Mouse (Mus musculus): ENCODE results near the gene Mmd.

Mmd gene

DNA sequence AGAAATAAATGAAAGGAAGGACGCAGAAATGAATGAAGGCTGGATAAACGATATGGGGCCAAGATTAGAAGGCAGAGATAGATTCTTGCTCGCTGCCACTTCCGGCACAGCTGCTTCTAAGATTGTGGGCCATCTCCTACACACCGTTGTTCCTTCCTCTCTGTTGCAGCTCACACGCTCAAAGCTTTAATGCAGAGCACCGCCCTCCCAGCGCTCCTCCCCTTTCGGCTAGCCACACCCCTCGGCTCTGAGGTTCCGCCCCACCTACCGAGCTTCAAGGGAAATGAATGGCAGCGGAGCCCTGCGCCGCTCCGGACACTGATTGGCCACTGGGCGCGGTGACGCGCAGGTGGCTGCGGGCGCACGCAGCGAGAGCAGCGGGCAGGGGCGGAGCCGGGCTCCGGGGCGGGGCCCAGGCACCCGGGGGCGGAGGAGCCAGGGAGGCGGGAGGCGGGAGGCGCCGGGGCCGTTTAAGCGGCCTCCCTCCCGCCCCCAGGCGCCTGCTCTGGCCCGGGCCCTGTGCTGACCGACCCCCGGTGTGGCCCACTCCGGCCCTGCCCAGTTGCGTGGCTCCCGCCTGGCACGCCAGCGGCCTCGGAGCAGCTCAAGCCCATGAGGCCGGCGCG, at the start of gene Mmd:
Gene Mmd, plus strand, starts transcription at position 432 of the 626 bp plus-strand sequence.
- no peaks in the 10 kb centered on the region; the same call in 1 of the 2 replicates for H3K36me3 ChIP-seq (ENCODE audit: control insufficient read depth, insufficient read depth, low read length, poor library complexity, severe bottlenecking)
- DNase-seq (ENCODE audit: low read depth, low spot score): peak; percentile 100
- H3K27me3 ChIP-seq (ENCODE audit: control insufficient read depth, insufficient read depth, low read length, poor library complexity, severe bottlenecking): no peaks in the 10 kb centered on the region

DNA sequence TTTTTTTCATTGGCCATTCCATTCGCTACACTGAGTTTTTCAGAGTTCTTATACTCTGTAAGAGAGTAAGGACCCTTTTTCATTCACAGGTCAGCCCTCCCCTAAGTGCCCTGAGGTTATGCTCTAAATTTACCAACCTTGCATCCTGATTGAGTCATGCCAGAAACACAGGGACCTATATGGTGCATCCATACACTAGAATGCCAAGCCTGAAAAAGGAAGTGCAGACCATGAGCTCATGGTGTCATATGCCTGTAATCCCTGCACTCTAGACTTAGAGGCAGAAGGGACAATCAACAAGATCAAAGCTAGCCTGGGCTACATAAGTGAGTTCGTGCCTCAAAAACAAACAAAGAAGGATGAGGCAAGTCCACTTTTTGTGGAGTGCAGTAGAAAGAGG, 48.4 kb upstream of the Mmd start:
- Histone ChIP-seq H3K36me3 (ENCODE audit: control insufficient read depth, insufficient read depth, low read length, poor library complexity, severe bottlenecking) (no peaks in the 10 kb centered on the region), H3K27me3 (ENCODE audit: control insufficient read depth, insufficient read depth, low read length, poor library complexity, severe bottlenecking) (no peaks in the 10 kb centered on the region)
- DNase-seq (ENCODE audit: low read depth, low spot score): no peak

DNA sequence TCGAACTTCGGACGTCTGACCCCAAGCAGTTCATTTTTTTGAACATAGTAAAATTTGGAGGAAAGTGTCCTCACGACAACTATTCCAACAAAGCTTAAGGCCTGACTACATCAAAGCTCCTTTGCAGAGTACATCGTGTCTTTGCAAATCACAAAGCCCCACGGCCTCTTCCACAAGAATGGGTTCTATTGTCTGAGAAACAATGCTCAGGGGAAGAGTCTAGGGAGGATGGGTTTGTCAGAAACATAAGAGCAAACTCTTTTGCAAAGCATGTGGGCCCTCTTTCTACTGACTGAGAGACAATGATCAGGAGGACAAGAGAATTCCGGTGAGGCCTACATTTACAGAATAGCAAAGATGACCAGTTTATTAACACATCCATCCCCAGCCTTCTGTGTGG, 35.0 kb upstream of the Mmd start:
- no peaks in the 10 kb centered on the region for H3K27me3 ChIP-seq (ENCODE audit: control insufficient read depth, insufficient read depth, low read length, poor library complexity, severe bottlenecking)
- H3K36me3 ChIP-seq (ENCODE audit: control insufficient read depth, insufficient read depth, low read length, poor library complexity, severe bottlenecking): no peaks in the 10 kb centered on the region
- no peak for DNase-seq (ENCODE audit: low read depth, low spot score)

DNA sequence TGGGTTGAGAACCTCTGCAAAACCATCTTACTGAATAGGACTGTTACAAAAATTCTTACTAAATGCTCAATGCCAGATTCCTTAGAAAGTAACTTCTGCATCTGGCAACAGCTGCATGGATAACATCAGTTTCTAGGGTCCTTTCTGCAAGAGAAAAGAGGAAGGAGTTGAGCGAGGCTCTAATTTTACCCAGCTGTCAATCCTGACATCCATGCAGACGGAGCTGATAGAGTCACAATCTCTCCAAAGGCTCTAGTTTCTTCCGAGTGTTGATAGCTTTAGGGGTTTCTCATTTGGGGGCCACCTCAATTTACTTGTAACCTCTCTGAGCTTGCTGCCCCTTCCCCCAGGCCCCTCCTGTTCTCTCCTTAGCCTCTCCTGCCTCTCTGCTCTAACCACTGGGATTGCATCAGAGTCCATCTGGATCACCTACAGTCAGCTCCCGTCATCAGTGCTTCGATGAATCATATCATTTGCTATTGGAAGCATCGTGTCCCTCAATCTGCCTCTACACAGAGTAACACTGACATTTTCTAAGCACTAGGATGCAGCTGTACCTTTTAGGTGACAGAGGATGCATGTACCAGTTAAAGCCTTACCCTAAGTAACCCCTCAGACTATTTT, 29.1 kb upstream of the Mmd start:
- no peaks in the 10 kb centered on the region for H3K36me3 ChIP-seq (ENCODE audit: control insufficient read depth, insufficient read depth, low read length, poor library complexity, severe bottlenecking)
- no peaks in the 10 kb centered on the region for H3K27me3 ChIP-seq (ENCODE audit: control insufficient read depth, insufficient read depth, low read length, poor library complexity, severe bottlenecking)
- no peak for DNase-seq (ENCODE audit: low read depth, low spot score)

DNA sequence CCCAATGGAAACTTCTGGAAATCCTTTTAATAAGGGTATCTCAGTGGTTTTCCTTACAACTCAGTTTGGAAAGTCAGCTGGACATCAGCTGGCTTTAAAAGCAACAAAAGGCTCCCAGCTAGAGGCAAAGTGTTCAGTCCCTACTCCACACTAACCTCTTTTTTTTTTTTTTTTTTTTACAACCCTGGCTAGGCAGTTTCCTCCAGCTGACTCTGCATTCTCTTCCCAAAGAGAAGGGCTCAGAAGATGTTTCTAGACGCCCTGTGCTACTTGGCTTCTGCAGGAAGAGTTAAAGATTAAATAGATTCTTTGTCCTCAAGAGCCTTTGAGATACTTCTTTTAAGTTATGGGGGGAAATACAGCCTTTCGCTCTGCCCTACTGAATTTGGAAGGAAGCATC, 28.5 kb upstream of the Mmd start:
- DNase-seq (ENCODE audit: low read depth, low spot score): no peak
- no peaks in the 10 kb centered on the region for H3K27me3 ChIP-seq (ENCODE audit: control insufficient read depth, insufficient read depth, low read length, poor library complexity, severe bottlenecking)
- no peaks in the 10 kb centered on the region for H3K36me3 ChIP-seq (ENCODE audit: control insufficient read depth, insufficient read depth, low read length, poor library complexity, severe bottlenecking)

DNA sequence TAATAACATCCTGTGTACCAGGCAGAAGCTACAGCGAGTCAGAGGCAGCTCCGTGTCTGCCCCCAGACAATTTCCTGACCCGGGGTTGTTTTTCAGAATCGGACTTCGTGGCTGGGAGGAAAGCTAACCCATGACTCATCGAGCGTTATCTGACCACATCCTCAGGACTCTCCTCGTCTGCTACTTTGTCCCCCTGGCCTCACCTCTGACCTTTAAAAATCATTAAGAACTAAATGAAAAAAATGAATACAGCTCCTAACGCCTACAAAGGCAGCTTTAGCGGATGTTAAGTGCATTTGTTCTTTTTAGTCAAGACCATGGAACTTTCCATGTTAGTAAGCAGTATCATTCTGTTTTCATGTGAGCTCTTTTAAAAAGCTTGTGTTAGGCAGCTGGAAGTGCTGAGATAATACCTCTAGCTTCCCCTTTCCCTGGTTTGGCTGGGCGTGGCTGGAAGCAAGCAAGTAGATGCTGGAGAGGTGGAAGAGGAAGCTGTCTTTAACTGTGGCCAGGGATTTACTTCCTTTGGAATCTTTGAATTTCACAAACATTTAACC, 24.3 kb upstream of the Mmd start:
- DNase-seq (ENCODE audit: low read depth, low spot score): peak; percentile 38
- Histone ChIP-seq H3K27me3 (ENCODE audit: control insufficient read depth, insufficient read depth, low read length, poor library complexity, severe bottlenecking) (no peaks in the 10 kb centered on the region), H3K36me3 (ENCODE audit: control insufficient read depth, insufficient read depth, low read length, poor library complexity, severe bottlenecking) (no peaks in the 10 kb centered on the region)

DNA sequence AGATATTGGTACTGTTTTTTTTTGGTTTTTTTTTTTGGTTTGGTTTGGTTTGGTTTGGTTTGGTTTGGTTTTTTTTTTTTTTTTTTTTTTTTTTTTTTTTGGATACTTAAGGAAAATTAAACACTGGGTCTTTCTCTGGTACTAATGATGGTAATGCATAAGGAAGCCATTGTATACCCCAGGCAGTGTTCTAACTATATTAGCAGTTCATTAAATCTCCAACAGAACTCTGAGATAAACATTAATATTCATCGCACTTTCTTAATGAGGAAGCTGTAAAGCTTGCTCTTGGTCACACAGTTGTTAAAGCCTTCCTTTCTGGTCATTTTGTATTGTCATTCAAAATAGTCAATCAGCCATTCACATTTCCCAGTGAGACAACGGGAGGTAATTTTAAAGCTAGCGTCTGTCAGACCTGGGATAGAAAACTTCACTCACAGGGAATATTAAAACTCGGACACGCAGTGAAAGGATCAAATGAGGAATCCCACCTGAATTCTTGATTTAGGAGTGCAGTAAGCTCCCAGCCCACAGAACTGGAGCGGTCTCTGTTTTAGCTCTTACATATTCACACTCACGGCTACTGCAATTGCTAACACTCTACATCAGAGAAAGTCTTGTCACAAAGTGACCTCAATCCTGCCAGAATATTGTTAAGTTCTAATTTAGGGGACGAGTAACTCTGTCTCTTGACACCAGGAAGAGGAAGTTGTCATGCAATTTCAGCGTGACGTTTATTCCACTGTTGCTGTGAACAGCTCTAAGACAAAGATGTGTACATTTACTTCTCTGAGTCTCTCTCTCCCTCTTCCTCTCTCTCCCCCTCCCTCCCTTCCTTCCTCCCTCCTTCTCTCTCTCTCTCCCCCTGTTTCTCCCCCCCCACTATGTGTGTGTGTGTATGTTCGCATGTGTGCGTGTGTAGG, 22.0 kb upstream of the Mmd start:
- H3K36me3 ChIP-seq (ENCODE audit: control insufficient read depth, insufficient read depth, low read length, poor library complexity, severe bottlenecking): no peaks in the 10 kb centered on the region
- no peaks in the 10 kb centered on the region for H3K27me3 ChIP-seq (ENCODE audit: control insufficient read depth, insufficient read depth, low read length, poor library complexity, severe bottlenecking)
- peak; percentile 51 for DNase-seq (ENCODE audit: low read depth, low spot score)

DNA sequence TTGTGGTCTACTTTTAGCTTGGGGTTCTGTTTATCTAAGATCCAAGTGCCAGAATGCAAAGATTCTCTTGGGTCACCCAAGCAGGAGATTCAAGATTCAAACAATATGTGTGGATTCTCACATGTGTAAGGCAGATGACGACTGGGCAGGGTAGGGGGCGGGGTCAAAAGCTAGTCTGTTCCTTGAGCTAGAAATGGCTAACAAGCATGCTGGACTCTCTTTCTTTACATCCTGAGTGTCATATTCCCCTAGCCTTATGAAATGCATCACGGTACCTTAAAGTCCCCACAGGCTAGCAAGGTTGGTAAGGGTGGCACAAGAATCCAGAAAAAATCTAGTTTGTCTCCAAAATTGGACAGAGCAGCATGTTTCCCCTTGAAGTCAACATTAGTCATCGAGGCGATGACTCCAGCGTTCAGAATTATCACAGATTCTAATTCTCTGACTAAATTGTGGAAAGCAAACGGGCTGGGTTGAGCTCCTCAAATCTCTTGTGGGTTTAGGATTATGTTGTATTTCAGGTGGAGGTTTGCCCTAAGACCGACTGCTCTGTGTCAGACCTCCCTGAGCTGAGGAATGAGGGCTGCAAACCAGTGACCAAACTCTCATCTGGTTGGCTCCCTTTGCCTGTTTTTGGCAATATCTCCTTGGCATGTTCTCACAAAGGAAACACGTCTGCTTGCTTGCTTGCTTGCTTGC, 20.9 kb upstream of the Mmd start:
- Histone ChIP-seq H3K36me3 (ENCODE audit: control insufficient read depth, insufficient read depth, low read length, poor library complexity, severe bottlenecking) (no peaks in the 10 kb centered on the region), H3K27me3 (ENCODE audit: control insufficient read depth, insufficient read depth, low read length, poor library complexity, severe bottlenecking) (no peaks in the 10 kb centered on the region)
- DNase-seq (ENCODE audit: low read depth, low spot score): no peak

DNA sequence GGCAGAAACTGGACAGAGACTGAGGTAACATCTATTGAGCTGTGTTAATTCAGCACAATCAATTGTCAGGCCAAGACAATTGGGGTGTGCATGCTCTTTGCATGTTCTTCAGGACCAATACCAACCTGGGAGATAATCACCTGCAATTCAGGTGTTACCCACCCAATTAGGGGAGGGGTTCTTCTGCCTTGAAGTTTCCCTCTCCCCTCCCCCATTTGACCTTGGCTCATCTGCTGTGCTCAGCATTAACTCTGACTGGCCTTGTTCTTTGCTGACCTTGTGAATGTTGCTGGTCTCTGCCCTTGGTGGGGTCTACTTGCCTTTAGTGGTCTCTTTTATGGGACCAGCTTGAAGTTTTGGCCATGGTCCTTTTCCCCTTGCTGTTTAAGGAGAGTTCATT, 19.5 kb upstream of the Mmd start:
- no peaks in the 10 kb centered on the region for H3K27me3 ChIP-seq (ENCODE audit: control insufficient read depth, insufficient read depth, low read length, poor library complexity, severe bottlenecking)
- DNase-seq (ENCODE audit: low read depth, low spot score): no peak

DNA sequence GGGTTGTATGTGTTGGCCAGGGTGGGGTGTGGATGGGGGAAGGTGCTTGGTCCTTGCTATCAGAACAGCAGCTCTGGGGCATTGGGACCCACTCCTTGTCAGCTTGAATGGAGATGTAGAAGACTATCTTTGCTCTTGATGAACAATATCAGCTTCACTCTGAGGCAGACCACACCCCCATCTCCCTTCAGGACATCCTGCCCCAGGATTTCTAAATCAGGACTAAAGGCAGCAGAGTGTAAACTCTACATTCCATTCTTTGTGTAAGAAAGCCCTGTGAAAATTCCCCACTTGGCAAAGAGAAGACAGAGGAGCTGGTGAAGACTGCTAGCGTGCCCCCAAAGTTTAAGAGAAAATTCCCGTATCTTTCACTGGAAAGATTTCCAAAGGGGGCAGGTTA, 18.6 kb upstream of the Mmd start:
- no peak for DNase-seq (ENCODE audit: low read depth, low spot score)
- no peaks in the 10 kb centered on the region for H3K36me3 ChIP-seq (ENCODE audit: control insufficient read depth, insufficient read depth, low read length, poor library complexity, severe bottlenecking)
- no peaks in the 10 kb centered on the region for H3K27me3 ChIP-seq (ENCODE audit: control insufficient read depth, insufficient read depth, low read length, poor library complexity, severe bottlenecking)

More for the DNA sequence above, 19.5 kb upstream of the Mmd start:
- H3K36me3 ChIP-seq (ENCODE audit: control insufficient read depth, insufficient read depth, low read length, poor library complexity, severe bottlenecking): no peaks in the 10 kb centered on the region

DNA sequence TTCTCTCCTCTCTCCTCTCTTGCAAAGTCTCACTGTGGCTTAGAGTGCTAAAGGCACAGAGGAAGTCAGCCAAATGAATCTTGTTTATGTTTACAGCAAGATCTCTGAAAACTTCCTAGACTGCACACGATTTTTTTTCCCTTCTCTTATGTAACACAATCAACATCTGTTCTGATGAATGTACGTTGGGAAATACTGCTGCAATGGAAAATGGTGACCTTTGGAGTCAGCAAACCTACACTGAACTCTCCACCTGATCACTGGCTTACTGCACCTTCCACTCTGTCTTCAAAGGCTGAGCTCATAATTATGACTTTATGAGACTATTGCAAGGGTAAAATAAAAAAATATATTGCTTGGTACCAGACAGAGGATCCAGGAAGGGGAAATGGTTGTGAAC, 17.6 kb upstream of the Mmd start:
- no peak for DNase-seq (ENCODE audit: low read depth, low spot score)
- no peaks in the 10 kb centered on the region for H3K27me3 ChIP-seq (ENCODE audit: control insufficient read depth, insufficient read depth, low read length, poor library complexity, severe bottlenecking)

DNA sequence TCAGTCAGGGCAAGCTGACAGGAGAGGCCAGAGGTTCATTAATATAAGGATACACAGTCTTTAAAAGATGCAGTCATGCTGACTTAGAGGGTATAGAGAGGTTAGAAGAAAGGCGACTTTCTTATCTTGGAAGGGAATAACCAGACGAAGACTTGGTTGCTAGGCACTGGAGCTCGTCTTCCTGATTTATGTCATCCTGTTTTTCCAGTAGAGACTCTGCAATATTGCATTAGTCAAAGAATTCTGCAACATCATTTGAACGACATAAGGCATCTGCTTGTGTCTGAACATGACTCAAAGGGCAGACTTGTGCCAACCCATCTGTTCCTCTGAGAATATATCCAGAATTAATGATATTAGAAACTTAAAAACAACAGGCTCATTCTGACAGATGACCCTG, 16.6 kb upstream of the Mmd start:
- Histone ChIP-seq H3K36me3 (ENCODE audit: control insufficient read depth, insufficient read depth, low read length, poor library complexity, severe bottlenecking) (no peaks in the 10 kb centered on the region), H3K27me3 (ENCODE audit: control insufficient read depth, insufficient read depth, low read length, poor library complexity, severe bottlenecking) (no peaks in the 10 kb centered on the region)
- no peak for DNase-seq (ENCODE audit: low read depth, low spot score)

More for the DNA sequence above, 17.6 kb upstream of the Mmd start:
- no peaks in the 10 kb centered on the region for H3K36me3 ChIP-seq (ENCODE audit: control insufficient read depth, insufficient read depth, low read length, poor library complexity, severe bottlenecking)

DNA sequence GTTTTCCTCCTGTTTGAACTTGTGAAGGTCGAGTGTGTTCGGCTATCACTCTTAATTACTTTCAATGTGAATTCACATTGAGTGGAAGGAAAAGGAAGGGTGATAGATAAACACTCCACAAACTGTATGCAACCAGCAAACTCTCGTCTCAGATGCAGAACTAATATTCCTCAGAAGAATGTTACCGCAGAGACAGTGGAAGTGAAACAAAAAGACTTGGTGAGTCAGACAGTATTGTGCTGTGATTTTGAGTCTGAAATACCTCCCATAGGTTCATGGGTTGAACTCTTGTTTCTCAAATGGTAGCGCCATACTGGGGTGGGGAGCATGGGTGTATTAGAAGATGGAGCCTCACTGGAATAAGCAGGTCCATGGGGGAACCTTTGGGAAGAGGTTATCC, 14.0 kb upstream of the Mmd start:
- Histone ChIP-seq H3K27me3 (ENCODE audit: control insufficient read depth, insufficient read depth, low read length, poor library complexity, severe bottlenecking) (no peaks in the 10 kb centered on the region), H3K36me3 (ENCODE audit: control insufficient read depth, insufficient read depth, low read length, poor library complexity, severe bottlenecking) (no peaks in the 10 kb centered on the region)
- DNase-seq (ENCODE audit: low read depth, low spot score): no peak

DNA sequence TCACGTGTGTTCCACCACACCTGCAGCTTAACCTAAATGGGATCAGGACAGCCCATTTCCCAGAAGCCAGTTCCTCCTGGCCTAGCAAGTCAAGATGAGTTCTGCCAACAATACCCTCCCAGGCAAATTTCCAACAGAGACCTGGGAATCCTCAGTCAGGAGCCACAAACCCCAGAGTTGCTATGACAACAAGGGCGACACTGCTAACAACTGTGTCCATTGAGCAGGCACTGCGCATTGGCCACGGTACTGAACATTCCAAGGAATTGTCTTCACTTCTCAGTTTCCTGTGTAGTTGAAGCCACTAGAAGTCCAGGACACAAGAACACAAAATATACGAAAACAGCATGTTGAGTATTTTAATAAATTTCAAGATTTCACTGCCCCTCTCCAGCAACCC, 11.6 kb upstream of the Mmd start:
- no peak for DNase-seq (ENCODE audit: low read depth, low spot score)
- H3K27me3 ChIP-seq (ENCODE audit: control insufficient read depth, insufficient read depth, low read length, poor library complexity, severe bottlenecking): no peaks in the 10 kb centered on the region
- no peaks in the 10 kb centered on the region for H3K36me3 ChIP-seq (ENCODE audit: control insufficient read depth, insufficient read depth, low read length, poor library complexity, severe bottlenecking)
